Mouse (Mus musculus): ENCODE results near the gene Aaed1. TPM values are rescaled to one million over a fixed set of nuclear protein-coding genes. Genes with fewer than 3 reads are reported as not detected.
A peak's percentile ranks its signal among the peaks of the same experiment; 100 is the strongest.

The Aaed1 gene
- total RNA-seq, 2 experiments from 2014 or later = 10.0 to 10.3 TPM

- intact Hi-C loops (cut with DNase I) = loop anchor here (5.0 kb wide), 1 partner anchor 56 kb away; no protein-coding TSS in a partner anchor
- no peak for DNase-seq (ENCODE audit: extremely low spot score in 1 of 2, low spot score in 2 of 2)
Observed at GRCm38 (mm10) chr13:64311266-64311665, 1.2 kb downstream of the Aaed1 start.

GRCm38 (mm10) chr13:64310585-64310984 is 1.9 kb downstream of the Aaed1 start:
- intact Hi-C loops (cut with DNase I) = loop anchor here (5.0 kb wide), 1 partner anchor 57 kb away; no protein-coding TSS in a partner anchor
- DNase-seq (ENCODE audit: extremely low spot score in 1 of 2, low spot score in 2 of 2) = no peak

- no peak for DNase-seq (ENCODE audit: extremely low spot score in 1 of 2, low spot score in 2 of 2)
- intact Hi-C loops (cut with DNase I) = loop anchor here (5.0 to 10.0 kb wide), 4 partner anchors 57 to 205 kb away; partner anchors contain the start of gene Habp4
Observed at GRCm38 (mm10) chr13:64309842-64310241, 2.7 kb downstream of the Aaed1 start.

- intact Hi-C loops (cut with DNase I) = loop anchor here (5.0 to 10.0 kb wide), 3 partner anchors 127 to 204 kb away; partner anchors contain the start of gene Habp4
- DNase-seq (ENCODE audit: extremely low spot score in 1 of 2, low spot score in 2 of 2) = no peak
Observed at GRCm38 (mm10) chr13:64309036-64309435, 3.5 kb downstream of the Aaed1 start.

- DNase-seq (ENCODE audit: extremely low spot score in 1 of 2, low spot score in 2 of 2) = no peak
- intact Hi-C loops (cut with DNase I) = loop anchor here (2.0 to 10.0 kb wide), 4 partner anchors 57 to 203 kb away; partner anchors contain the start of gene Habp4
Observed at GRCm38 (mm10) chr13:64307508-64307907, 5.0 kb downstream of the Aaed1 start.

GRCm38 (mm10) chr13:64306078-64306477 is 6.4 kb downstream of the Aaed1 start:
- intact Hi-C loops (cut with DNase I) = loop anchor here (2.0 to 10.0 kb wide), 4 partner anchors 55 to 201 kb away; partner anchors contain the start of gene Habp4
- DNase-seq (ENCODE audit: extremely low spot score in 1 of 2, low spot score in 2 of 2) = peak in 1 of 2 experiments; percentile 69

GRCm38 (mm10) chr13:64299069-64299468 is 13.4 kb downstream of the Aaed1 start:
- intact Hi-C loops (cut with DNase I) = no loop called here
- no peak for DNase-seq (ENCODE audit: extremely low spot score in 1 of 2, low spot score in 2 of 2)

- DNase-seq (ENCODE audit: extremely low spot score in 1 of 2, low spot score in 2 of 2) = no peak
- intact Hi-C loops (cut with DNase I) = no loop called here
Observed at GRCm38 (mm10) chr13:64286791-64287190, 25.7 kb downstream of the Aaed1 start.

GRCm38 (mm10) chr13:64286321-64286720 is 26.2 kb downstream of the Aaed1 start:
- no peak for DNase-seq (ENCODE audit: extremely low spot score in 1 of 2, low spot score in 2 of 2)
- intact Hi-C loops (cut with DNase I) = no loop called here

- DNase-seq (ENCODE audit: extremely low spot score in 1 of 2, low spot score in 2 of 2) = no peak
- intact Hi-C loops (cut with DNase I) = no loop called here
Observed at GRCm38 (mm10) chr13:64284676-64285075, 27.8 kb downstream of the Aaed1 start.

- no peak for DNase-seq (ENCODE audit: extremely low spot score in 1 of 2, low spot score in 2 of 2)
- intact Hi-C loops (cut with DNase I) = no loop called here
Observed at GRCm38 (mm10) chr13:64280940-64281339, 31.6 kb downstream of the Aaed1 start.

- DNase-seq (ENCODE audit: extremely low spot score in 1 of 2, low spot score in 2 of 2) = no peak
- intact Hi-C loops (cut with DNase I) = no loop called here
Observed at GRCm38 (mm10) chr13:64275754-64276127, 36.8 kb downstream of the Aaed1 start.

- intact Hi-C loops (cut with DNase I) = no loop called here
- peak; percentile 39 to 76 for DNase-seq (ENCODE audit: extremely low spot score in 1 of 2, low spot score in 2 of 2)
Observed at GRCm38 (mm10) chr13:64274879-64275753, 37.4 kb downstream of the Aaed1 start, which contains the start of gene Cdc14b. Gene Cdc14b (minus strand): TSS chr13:64275290.

- intact Hi-C loops (cut with DNase I) = no loop called here
- peak in 1 of 2 experiments; percentile 42 for DNase-seq (ENCODE audit: extremely low spot score in 1 of 2, low spot score in 2 of 2)
Observed at GRCm38 (mm10) chr13:64273891-64274844, 38.3 kb downstream of the Aaed1 start.

- intact Hi-C loops (cut with DNase I) = no loop called here
- DNase-seq (ENCODE audit: extremely low spot score in 1 of 2, low spot score in 2 of 2) = no peak
Observed at GRCm38 (mm10) chr13:64273352-64273751, 39.2 kb downstream of the Aaed1 start.

- no peak for DNase-seq (ENCODE audit: extremely low spot score in 1 of 2, low spot score in 2 of 2)
- intact Hi-C loops (cut with DNase I) = no loop called here
Observed at GRCm38 (mm10) chr13:64268384-64268783, 44.1 kb downstream of the Aaed1 start.

- no peak for DNase-seq (ENCODE audit: extremely low spot score in 1 of 2, low spot score in 2 of 2)
- intact Hi-C loops (cut with DNase I) = no loop called here
Observed at GRCm38 (mm10) chr13:64267151-64267550, 45.4 kb downstream of the Aaed1 start.

- intact Hi-C loops (cut with DNase I) = no loop called here
- no peak for DNase-seq (ENCODE audit: extremely low spot score in 1 of 2, low spot score in 2 of 2)
Observed at GRCm38 (mm10) chr13:64264586-64264985, 47.9 kb downstream of the Aaed1 start.

GRCm38 (mm10) chr13:64259903-64260302 is 52.6 kb downstream of the Aaed1 start:
- intact Hi-C loops (cut with DNase I) = no loop called here
- DNase-seq (ENCODE audit: extremely low spot score in 1 of 2, low spot score in 2 of 2) = peak in 1 of 2 experiments; percentile 31

All from left cerebral cortex, postnatal 10 days (tissue).